Mouse (Mus musculus) adipocyte (in vitro differentiated cells): ENCODE data around the gene Dedd2.
"Not testable (repeated sequence)": the region's sequence is repeated elsewhere in the genome, so short reads cannot be mapped to it uniquely, and the experiment has no call there.

Source experiments
- DNase-seq: peaks from one replicate; pipeline ENCODE4 v3.0.0-alpha.2; 2016; ENCODE audit warnings: low spot score

Dedd2 gene

GRCm38 (mm10) chr7:25220457-25221101, at the start of gene Dedd2:
Gene Dedd2 (minus strand): TSS chr7:25220615.
- DNase-seq: peak; percentile 24

- no peak for DNase-seq
Measured at GRCm38 (mm10) chr7:25269545-25270271, 49.3 kb upstream of the Dedd2 start.

GRCm38 (mm10) chr7:25269029-25269428, 48.6 kb upstream of the Dedd2 start:
- DNase-seq: no peak

- DNase-seq: no peak
Measured at GRCm38 (mm10) chr7:25268588-25268987, 48.2 kb upstream of the Dedd2 start.

- peak; percentile 99 for DNase-seq
Measured at GRCm38 (mm10) chr7:25267751-25268463, 47.5 kb upstream of the Dedd2 start.

- DNase-seq: peak; percentile 98
Measured at GRCm38 (mm10) chr7:25267301-25267750, 46.9 kb upstream of the Dedd2 start, which contains the start of gene Cic. Gene Cic (plus strand): TSS chr7:25267704.

- DNase-seq: no peak
Measured at GRCm38 (mm10) chr7:25266180-25266962, 46.0 kb upstream of the Dedd2 start.

- DNase-seq: not testable (repeated sequence)
Measured at GRCm38 (mm10) chr7:25265743-25266142, 45.3 kb upstream of the Dedd2 start.

- DNase-seq: no peak
Measured at GRCm38 (mm10) chr7:25263968-25264870, 43.8 kb upstream of the Dedd2 start.

GRCm38 (mm10) chr7:25261896-25262295, 41.5 kb upstream of the Dedd2 start:
- DNase-seq: no peak

- DNase-seq: no peak
Measured at GRCm38 (mm10) chr7:25251822-25252221, 31.4 kb upstream of the Dedd2 start.

GRCm38 (mm10) chr7:25251071-25251791, 30.8 kb upstream of the Dedd2 start:
- DNase-seq: peak; percentile 28

GRCm38 (mm10) chr7:25250141-25250972, 29.9 kb upstream of the Dedd2 start, which contains the start of gene Erf:
Gene Erf (minus strand): TSS chr7:25250761.
- peak; percentile 82 for DNase-seq

GRCm38 (mm10) chr7:25249314-25250140, 29.1 kb upstream of the Dedd2 start:
- peak; percentile 65 for DNase-seq

GRCm38 (mm10) chr7:25248846-25249313, 28.5 kb upstream of the Dedd2 start:
- DNase-seq: no peak

GRCm38 (mm10) chr7:25248018-25248647, 27.7 kb upstream of the Dedd2 start:
- no peak for DNase-seq

GRCm38 (mm10) chr7:25247498-25247897, 27.1 kb upstream of the Dedd2 start:
- DNase-seq: no peak

- DNase-seq: no peak
Measured at GRCm38 (mm10) chr7:25246759-25247137, 26.3 kb upstream of the Dedd2 start.
